Mouse (Mus musculus): ENCODE data around the gene 1700088E04Rik. TPM values are rescaled to one million over a fixed set of nuclear protein-coding genes. Genes with fewer than 3 reads are reported as not detected.

The 1700088E04Rik gene
- polyA plus RNA-seq, 2 experiments: 4.7 to 7.1 TPM

GRCm38 (mm10) chr15:79165140-79165539, 24.1 kb upstream of the 1700088E04Rik start, which contains the start of gene Sox10:
Gene Sox10 (minus strand): TSS chr15:79165240.
- no peak within 1 kb of the TSS for H3K9ac ChIP-seq (ENCODE audit: low read depth, low read length, severe bottlenecking)
- H3K4me1 ChIP-seq (ENCODE audit: control insufficient read depth, insufficient read depth, low read length): peaks cover 5% of the 10 kb centered on the region
- DNase-seq (ENCODE audit: low spot score): no peak
- peaks cover 40% of the 10 kb centered on the region for H3K27me3 ChIP-seq (ENCODE audit: control insufficient read depth, insufficient read depth, low read length)
- H3K4me2 ChIP-seq (replicated peaks; ENCODE audit: low read depth, low read length, severe bottlenecking): peak within 1 kb of the TSS; percentile 32
- H3K36me3 ChIP-seq (ENCODE audit: control insufficient read depth, insufficient read depth, low read length): no peaks in the 10 kb centered on the region
- H3K9me3 ChIP-seq (ENCODE audit: control insufficient read depth, low read length): no peaks in the 10 kb centered on the region
- peak within 1 kb of the TSS; percentile 31 for H3K4me3 ChIP-seq (replicated peaks; ENCODE audit: low read length)
- WGBS: 58% methylated on average over 5 of the region's 5 CpGs
- TF ChIP-seq POLR2A (IDR thresholded peaks at IDR 0.05; ENCODE audit: borderline replicate concordance, extremely low read depth, insufficient read depth, insufficient read length): no peak
- no peak within 1 kb of the TSS for H3K27ac ChIP-seq (replicated peaks; ENCODE audit: low read depth, low read length)
- no peak for ATAC-seq (ENCODE audit: low FRiP score, low read depth)

GRCm38 (mm10) chr15:79164251-79164650, 23.2 kb upstream of the 1700088E04Rik start:
- no peaks in the 10 kb centered on the region for H3K9me3 ChIP-seq (ENCODE audit: control insufficient read depth, low read length)
- H3K4me1 ChIP-seq (ENCODE audit: control insufficient read depth, insufficient read depth, low read length): peaks cover 5% of the 10 kb centered on the region
- WGBS: 9% methylated on average over 11 of the region's 15 CpGs
- H3K27me3 ChIP-seq (ENCODE audit: control insufficient read depth, insufficient read depth, low read length): peaks cover 40% of the 10 kb centered on the region
- DNase-seq (ENCODE audit: low spot score): no peak
- no peak overlapping the region for H3K9ac ChIP-seq (ENCODE audit: low read depth, low read length, severe bottlenecking)
- peak overlapping the region; percentile 31 for H3K4me3 ChIP-seq (replicated peaks; ENCODE audit: low read length)
- ATAC-seq (ENCODE audit: low FRiP score, low read depth): peak; percentile 27; the same call in 1 of the 2 replicates
- TF ChIP-seq POLR2A (IDR thresholded peaks at IDR 0.05; ENCODE audit: borderline replicate concordance, extremely low read depth, insufficient read depth, insufficient read length): no peak
- peak overlapping the region; percentile 32 for H3K4me2 ChIP-seq (replicated peaks; ENCODE audit: low read depth, low read length, severe bottlenecking)
- H3K27ac ChIP-seq (replicated peaks; ENCODE audit: low read depth, low read length): no peak overlapping the region
- no peaks in the 10 kb centered on the region for H3K36me3 ChIP-seq (ENCODE audit: control insufficient read depth, insufficient read depth, low read length)

- H3K9ac ChIP-seq (ENCODE audit: low read depth, low read length, severe bottlenecking): no peak overlapping the region
- H3K27ac ChIP-seq (replicated peaks; ENCODE audit: low read depth, low read length): no peak overlapping the region
- WGBS: 47% methylated on average over 14 of the region's 14 CpGs
- H3K4me3 ChIP-seq (replicated peaks; ENCODE audit: low read length): peak overlapping the region; percentile 31
- DNase-seq (ENCODE audit: low spot score) (no peak), ATAC-seq (ENCODE audit: low FRiP score, low read depth) (no peak)
- peaks cover 40% of the 10 kb centered on the region for H3K27me3 ChIP-seq (ENCODE audit: control insufficient read depth, insufficient read depth, low read length)
- peaks cover 5% of the 10 kb centered on the region for H3K4me1 ChIP-seq (ENCODE audit: control insufficient read depth, insufficient read depth, low read length)
- TF ChIP-seq POLR2A (IDR thresholded peaks at IDR 0.05; ENCODE audit: borderline replicate concordance, extremely low read depth, insufficient read depth, insufficient read length): no peak
- H3K4me2 ChIP-seq (replicated peaks; ENCODE audit: low read depth, low read length, severe bottlenecking): peak overlapping the region; percentile 32; the same call in 1 of the 2 replicates
- no peaks in the 10 kb centered on the region for H3K9me3 ChIP-seq (ENCODE audit: control insufficient read depth, low read length)
- no peaks in the 10 kb centered on the region for H3K36me3 ChIP-seq (ENCODE audit: control insufficient read depth, insufficient read depth, low read length)
Observed at GRCm38 (mm10) chr15:79162822-79163221, 21.8 kb upstream of the 1700088E04Rik start.

GRCm38 (mm10) chr15:79162301-79162700, 21.2 kb upstream of the 1700088E04Rik start:
- Histone ChIP-seq H3K27ac (replicated peaks; ENCODE audit: low read depth, low read length) (no peak overlapping the region), H3K4me3 (replicated peaks; ENCODE audit: low read length) (no peak overlapping the region; the same call in 1 of the 2 replicates), H3K27me3 (ENCODE audit: control insufficient read depth, insufficient read depth, low read length) (peaks cover 40% of the 10 kb centered on the region), H3K4me1 (ENCODE audit: control insufficient read depth, insufficient read depth, low read length) (peaks cover 5% of the 10 kb centered on the region), H3K9me3 (ENCODE audit: control insufficient read depth, low read length) (no peaks in the 10 kb centered on the region), H3K4me2 (replicated peaks; ENCODE audit: low read depth, low read length, severe bottlenecking) (0 out of 2 replicates have a peak overlapping the region, but pooled peaks have one; percentile 4), H3K9ac (ENCODE audit: low read depth, low read length, severe bottlenecking) (no peak overlapping the region), H3K36me3 (ENCODE audit: control insufficient read depth, insufficient read depth, low read length) (no peaks in the 10 kb centered on the region)
- no peak for DNase-seq (ENCODE audit: low spot score)
- TF ChIP-seq POLR2A (IDR thresholded peaks at IDR 0.05; ENCODE audit: borderline replicate concordance, extremely low read depth, insufficient read depth, insufficient read length): no peak
- no peak for ATAC-seq (ENCODE audit: low FRiP score, low read depth)
- WGBS: 71% methylated on average over 7 of the region's 7 CpGs

GRCm38 (mm10) chr15:79155572-79155971, 14.5 kb upstream of the 1700088E04Rik start:
- no peak for TF ChIP-seq POLR2A (IDR thresholded peaks at IDR 0.05; ENCODE audit: borderline replicate concordance, extremely low read depth, insufficient read depth, insufficient read length)
- H3K27me3 ChIP-seq (ENCODE audit: control insufficient read depth, insufficient read depth, low read length): no peaks in the 10 kb centered on the region; the same call in 1 of the 2 replicates
- no peak for DNase-seq (ENCODE audit: low spot score)
- 41% methylated on average over 3 of the region's 3 CpGs for WGBS
- peaks cover 26% of the 10 kb centered on the region for H3K36me3 ChIP-seq (ENCODE audit: control insufficient read depth, insufficient read depth, low read length)
- no peak overlapping the region for H3K4me3 ChIP-seq (replicated peaks; ENCODE audit: low read length)
- H3K9ac ChIP-seq (ENCODE audit: low read depth, low read length, severe bottlenecking): no peak overlapping the region
- H3K9me3 ChIP-seq (ENCODE audit: control insufficient read depth, low read length): no peaks in the 10 kb centered on the region
- H3K4me2 ChIP-seq (replicated peaks; ENCODE audit: low read depth, low read length, severe bottlenecking): no peak overlapping the region
- H3K27ac ChIP-seq (replicated peaks; ENCODE audit: low read depth, low read length): no peak overlapping the region
- H3K4me1 ChIP-seq (ENCODE audit: control insufficient read depth, insufficient read depth, low read length): no peaks in the 10 kb centered on the region
- ATAC-seq (ENCODE audit: low FRiP score, low read depth): no peak

All from limb, embryonic 14.5 days (tissue).